Mouse (Mus musculus): Measurements from ENCODE around the gene Btbd35f18.
"Not testable (repeated sequence)": the region's sequence is repeated elsewhere in the genome, so short reads cannot be mapped to it uniquely, and the experiment has no call there.

The Btbd35f18 gene

GRCm38 (mm10) chrX:3699933-3700332, at the start of gene Btbd35f18:
TSS of gene Btbd35f18 (plus strand) at chrX:3700233.
- DNase-seq (ENCODE audit: extremely low read depth, low read depth), result not testable (repeated sequence)
